Mouse (Mus musculus) forebrain, embryonic 11.5 days (tissue): ENCODE measurements around the gene Plcg1. TPM values are rescaled to one million over a fixed set of nuclear protein-coding genes. Genes with fewer than 3 reads are reported as not detected.

Source experiments
- ATAC-seq: fragments of 200-750 bp; cut with Nextera tagmentation; replicated peaks from 2 replicates; pipeline ENCODE4 v1.8.0; 2017; ENCODE audit warnings: moderate TSS enrichment; ENCODE audit not compliant: low FRiP score
- DNase-seq: peaks from one replicate; pipeline ENCODE4 v3.0.0-alpha.2; 2017; ENCODE audit warnings: low spot score
- H3K27ac ChIP-seq: fragments of 300-500 bp; sonication (generic); 2 replicates; pipeline ENCODE4 v1.5.1; 2014; ENCODE audit warnings: low read depth, low read length
- H3K27me3 ChIP-seq: fragments of 300-500 bp; sonication (generic); 2 replicates; pipeline ENCODE4 v1.6.1; 2014; ENCODE audit warnings: mild to moderate bottlenecking, low read length, mixed read lengths; ENCODE audit not compliant: control insufficient read depth, insufficient read depth
- H3K36me3 ChIP-seq: fragments of 300-500 bp; sonication (generic); 2 replicates; pipeline ENCODE4 v1.6.1; 2014; ENCODE audit warnings: mild to moderate bottlenecking, low read length, moderate library complexity, mixed read lengths; ENCODE audit not compliant: control insufficient read depth, insufficient read depth
- H3K4me1 ChIP-seq: fragments of 300-500 bp; sonication (generic); replicated peaks from 2 replicates; pipeline ENCODE4 v1.6.1; 2014; ENCODE audit warnings: low read length, mixed read lengths; ENCODE audit not compliant: control insufficient read depth, insufficient read depth
- H3K4me2 ChIP-seq: fragments of 300-500 bp; sonication (generic); 2 replicates; pipeline ENCODE4 v1.6.1; 2014; ENCODE audit warnings: low read depth, mild to moderate bottlenecking, low read length, moderate library complexity, mixed read lengths; ENCODE audit not compliant: severe bottlenecking
- H3K4me3 ChIP-seq: fragments of 300-500 bp; sonication (generic); 2 replicates; pipeline ENCODE4 v1.5.1; 2014; ENCODE audit warnings: low read depth, low read length
- H3K9ac ChIP-seq: fragments of 300-500 bp; sonication (generic); 2 replicates; pipeline ENCODE4 v1.6.1; 2014; ENCODE audit warnings: low read length
- H3K9me3 ChIP-seq: fragments of 300-500 bp; sonication (generic); 2 replicates; pipeline ENCODE4 v1.6.1; 2016; ENCODE audit warnings: low read length, mixed read lengths; ENCODE audit not compliant: control insufficient read depth
- WGBS: fragments of 180-500 bp; shearing (Covaris S2); extraction: QIAGEN DNeasy Blood & Tissue Kit; methylation state at CpG from one replicate; pipeline ENCODE4 v1.1.7; 2014; 5-methylcytosine and 5-hydroxymethylcytosine counted together
- polyA plus RNA-seq: library from polyadenylated mRNA; unstranded; fragments of >200 nt; fragmentation: Nextera tagmentation; extraction: Ambion mirVana; gene quantifications from 2 replicates; pipeline ENCODE4 v1.2.1, GENCODE M21; 2014

Plcg1 gene
- 80.7 and 80.8 TPM in 2 replicates for polyA plus RNA-seq

DNA sequence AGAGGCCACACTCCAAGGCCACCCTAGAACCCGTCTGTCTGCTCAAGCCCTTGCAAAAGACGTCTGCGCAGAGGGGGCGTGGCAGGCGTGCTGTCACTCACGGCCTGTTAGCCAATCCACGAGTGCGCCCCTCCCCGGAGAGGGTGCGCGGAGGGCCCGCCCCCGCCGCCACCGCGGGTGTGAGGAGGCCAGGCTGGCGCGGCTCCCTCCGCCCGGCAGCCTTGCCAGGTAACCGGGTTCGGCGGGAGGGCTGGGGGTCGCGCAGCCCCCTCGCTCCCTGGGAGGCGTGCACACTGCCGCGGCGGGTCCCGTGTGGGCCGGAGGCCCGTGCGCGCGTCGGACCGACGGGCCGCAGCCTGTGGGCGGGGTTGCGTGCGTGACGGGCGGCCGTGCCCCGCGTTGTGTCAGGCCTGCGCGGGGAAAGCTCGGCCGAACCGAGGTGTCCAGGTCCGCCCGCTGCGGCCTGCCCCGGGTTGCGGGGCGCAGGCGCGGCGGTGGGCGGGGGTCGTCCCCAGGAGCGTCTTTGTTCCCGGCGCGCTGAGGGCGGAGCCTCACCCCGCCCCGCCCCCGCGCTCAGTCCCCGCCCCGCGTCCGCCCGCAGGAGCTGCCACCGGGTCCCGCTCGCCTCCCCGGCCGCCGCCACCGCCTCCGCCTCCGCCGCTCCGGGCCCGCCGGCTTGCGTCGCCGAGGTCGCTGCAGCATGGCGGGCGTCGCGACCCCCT is at the start of gene Plcg1:
Gene Plcg1, plus strand, starts transcription at position 184 of the 722 bp plus-strand sequence.
- H3K4me2 ChIP-seq, result peak within 1 kb of the TSS; percentile 93
- H3K4me3 ChIP-seq, result peak within 1 kb of the TSS; percentile 88
- peaks cover 9% of the 10 kb centered on the region for H3K4me1 ChIP-seq
- no peaks in the 10 kb centered on the region for H3K36me3 ChIP-seq
- under 1% methylated on average over 84 of the region's 99 CpGs for WGBS
- ATAC-seq, result peak; percentile 95
- H3K9ac ChIP-seq, result peak within 1 kb of the TSS; percentile 99
- no peaks in the 10 kb centered on the region for H3K27me3 ChIP-seq
- peak; percentile 98 for DNase-seq
- peak within 1 kb of the TSS; percentile 95 for H3K27ac ChIP-seq
- no peaks in the 10 kb centered on the region for H3K9me3 ChIP-seq

DNA sequence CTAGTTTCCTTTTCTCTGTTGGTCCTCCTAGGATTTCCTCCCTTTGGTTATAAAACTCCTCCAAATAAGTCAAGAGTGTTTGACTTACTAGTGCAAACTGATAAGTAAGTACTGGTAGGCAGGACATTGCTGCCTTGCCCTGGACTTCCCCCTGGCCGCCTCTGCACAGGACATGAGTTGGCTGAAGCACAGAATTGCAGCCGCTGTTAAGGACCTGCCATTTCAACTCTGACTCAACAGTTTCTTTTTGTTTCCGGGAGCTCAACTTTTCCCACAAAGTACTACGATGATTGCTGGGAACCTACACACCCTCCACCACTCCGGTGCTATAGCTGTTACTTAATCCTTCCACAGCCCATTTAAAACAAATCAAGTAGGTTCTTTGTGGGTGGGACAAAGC is 30.8 kb upstream of the Plcg1 start:
- WGBS, result 80% methylated on average over 5 of the region's 5 CpGs

DNA sequence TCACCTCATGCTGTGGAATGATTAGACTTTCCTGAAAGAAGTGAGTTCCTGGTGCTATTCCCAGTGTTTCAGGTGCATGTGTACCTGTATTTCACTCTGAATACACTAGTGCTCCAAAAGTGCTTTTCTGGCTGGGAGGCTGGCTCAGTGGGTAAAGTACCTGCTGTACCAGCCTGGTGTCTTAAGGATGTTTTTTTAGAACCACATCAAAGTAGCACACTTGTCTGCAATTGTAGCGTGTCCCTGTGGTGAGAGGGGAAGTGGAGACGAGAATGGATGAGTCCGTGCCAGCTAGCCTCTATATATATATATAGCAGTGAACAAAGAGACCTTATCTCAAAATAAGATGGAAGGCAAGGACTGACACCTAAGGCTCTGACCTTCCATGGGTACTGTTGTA is 29.5 kb upstream of the Plcg1 start:
- Histone ChIP-seq H3K4me1 (no peaks in the 10 kb centered on the region), H3K36me3 (peaks cover 14% of the 10 kb centered on the region), H3K9ac (no peak overlapping the region), H3K27me3 (no peaks in the 10 kb centered on the region), H3K4me2 (no peak overlapping the region), H3K9me3 (no peaks in the 10 kb centered on the region), H3K27ac (no peak overlapping the region), H3K4me3 (no peak overlapping the region)
- ATAC-seq (no peak), DNase-seq (no peak)
- 94% methylated on average over 3 of the region's 3 CpGs for WGBS

More for the DNA sequence above, 30.8 kb upstream of the Plcg1 start:
- ATAC-seq (no peak), DNase-seq (no peak)
- Histone ChIP-seq H3K4me2 (no peak overlapping the region), H3K36me3 (peaks cover 14% of the 10 kb centered on the region), H3K9me3 (no peaks in the 10 kb centered on the region), H3K27ac (no peak overlapping the region), H3K9ac (no peak overlapping the region), H3K4me1 (no peaks in the 10 kb centered on the region), H3K27me3 (no peaks in the 10 kb centered on the region), H3K4me3 (no peak overlapping the region)

DNA sequence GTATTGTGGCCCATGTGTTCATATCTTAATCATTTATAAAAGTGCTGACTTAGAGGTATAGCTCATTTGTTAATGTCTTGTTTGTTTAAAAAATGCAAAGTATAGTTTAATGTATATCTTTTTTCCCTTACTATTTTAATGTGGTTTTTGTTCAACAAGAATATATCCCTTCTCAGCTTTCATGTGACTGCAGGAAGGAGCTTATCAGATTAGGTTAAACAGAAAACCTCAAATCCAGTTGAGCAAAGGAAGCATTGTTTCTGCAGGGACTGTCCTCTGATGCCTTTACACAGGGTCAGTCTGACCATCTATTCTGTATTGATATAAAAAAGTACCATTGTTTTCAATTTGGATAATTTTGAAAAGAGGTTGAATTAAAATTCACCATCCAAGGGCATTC is 28.3 kb upstream of the Plcg1 start:
- DNase-seq, result no peak
- no peaks in the 10 kb centered on the region for H3K27me3 ChIP-seq
- no peak for ATAC-seq
- no peaks in the 10 kb centered on the region for H3K9me3 ChIP-seq
- H3K9ac ChIP-seq, result no peak overlapping the region
- no peak overlapping the region for H3K27ac ChIP-seq
- no peak overlapping the region for H3K4me2 ChIP-seq
- no peaks in the 10 kb centered on the region for H3K4me1 ChIP-seq
- no peak overlapping the region for H3K4me3 ChIP-seq
- H3K36me3 ChIP-seq, result peaks cover 14% of the 10 kb centered on the region

DNA sequence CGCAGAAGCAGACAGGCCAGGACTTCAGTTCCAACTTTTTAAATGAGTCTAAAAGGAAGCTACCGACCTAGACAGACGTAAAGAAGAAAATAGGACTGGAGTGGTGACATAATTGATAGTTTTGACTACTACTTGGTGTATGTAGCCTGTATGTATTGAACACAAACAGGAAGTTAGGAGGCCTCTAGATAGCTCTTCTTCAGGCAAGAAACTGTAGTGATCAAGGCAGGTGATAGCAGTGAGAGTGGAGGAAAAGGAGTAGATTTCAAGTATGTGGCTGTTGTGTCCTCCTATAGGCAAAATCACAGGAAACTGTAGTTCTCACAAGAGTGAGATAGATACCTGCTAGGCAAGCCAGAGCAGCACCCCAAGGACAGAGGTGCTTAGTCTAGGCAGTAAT is 23.4 kb upstream of the Plcg1 start:
- WGBS, result 92% methylated on average over 3 of the region's 3 CpGs
- Histone ChIP-seq H3K4me1 (no peaks in the 10 kb centered on the region), H3K4me3 (no peak overlapping the region), H3K36me3 (peaks cover 7% of the 10 kb centered on the region), H3K9me3 (no peaks in the 10 kb centered on the region), H3K27ac (no peak overlapping the region), H3K9ac (no peak overlapping the region), H3K27me3 (no peaks in the 10 kb centered on the region), H3K4me2 (no peak overlapping the region)
- no peak for ATAC-seq
- no peak for DNase-seq

DNA sequence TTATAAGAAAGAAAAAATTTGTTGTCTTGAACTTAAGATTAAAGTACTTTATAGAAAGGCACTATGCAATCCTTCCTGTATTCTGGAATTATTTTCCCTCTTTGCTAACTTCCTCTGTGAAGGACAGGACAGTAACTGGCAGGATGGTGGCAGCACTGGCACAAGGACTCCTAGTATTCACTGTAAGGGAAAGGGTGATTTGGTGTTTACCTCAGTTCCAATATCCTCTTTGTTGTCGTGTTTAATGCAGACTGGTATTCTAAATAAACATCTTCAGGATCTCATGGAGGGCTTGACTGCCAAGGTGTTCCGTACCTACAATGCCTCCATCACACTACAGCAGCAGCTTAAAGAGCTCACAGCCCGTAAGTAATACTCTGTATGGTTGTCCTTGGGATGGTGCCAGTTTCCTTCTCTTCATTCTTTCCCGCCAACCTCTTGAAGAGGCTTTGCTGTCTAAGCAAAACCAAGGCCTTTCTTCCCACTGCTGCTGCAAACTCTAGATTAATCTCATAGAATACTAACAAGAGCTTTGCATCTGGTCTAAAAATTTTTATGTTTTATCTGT is 15.6 kb upstream of the Plcg1 start:
- Histone ChIP-seq H3K4me1 (no peaks in the 10 kb centered on the region; the same call in 1 of the 2 replicates), H3K27ac (no peak overlapping the region), H3K36me3 (peaks cover 26% of the 10 kb centered on the region; the same call in 1 of the 2 replicates), H3K9ac (no peak overlapping the region), H3K4me2 (no peak overlapping the region), H3K9me3 (no peaks in the 10 kb centered on the region), H3K4me3 (no peak overlapping the region), H3K27me3 (no peaks in the 10 kb centered on the region)
- no peak for DNase-seq
- no peak for ATAC-seq
- 86% methylated on average over 4 of the region's 4 CpGs for WGBS

DNA sequence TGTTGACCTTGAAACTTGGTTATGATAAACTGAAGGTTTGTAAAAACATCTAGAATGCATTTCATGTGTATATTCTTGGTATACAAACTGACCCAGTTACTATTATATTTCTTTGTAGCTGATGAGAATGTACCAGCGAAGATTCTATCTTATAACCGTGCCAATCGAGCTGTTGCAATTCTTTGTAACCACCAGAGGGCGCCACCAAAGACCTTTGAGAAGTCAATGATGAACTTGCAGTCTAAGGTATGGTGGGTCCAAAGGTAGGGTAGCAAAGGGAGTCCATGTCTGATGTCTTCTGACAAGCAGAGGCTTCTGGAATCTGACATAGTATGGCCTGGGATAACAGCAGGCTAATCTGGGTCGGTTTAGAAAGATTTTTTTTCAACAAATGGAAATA is 13.8 kb upstream of the Plcg1 start:
- H3K9ac ChIP-seq, result no peak overlapping the region
- no peak for DNase-seq
- WGBS, result 77% methylated on average over 5 of the region's 5 CpGs

DNA sequence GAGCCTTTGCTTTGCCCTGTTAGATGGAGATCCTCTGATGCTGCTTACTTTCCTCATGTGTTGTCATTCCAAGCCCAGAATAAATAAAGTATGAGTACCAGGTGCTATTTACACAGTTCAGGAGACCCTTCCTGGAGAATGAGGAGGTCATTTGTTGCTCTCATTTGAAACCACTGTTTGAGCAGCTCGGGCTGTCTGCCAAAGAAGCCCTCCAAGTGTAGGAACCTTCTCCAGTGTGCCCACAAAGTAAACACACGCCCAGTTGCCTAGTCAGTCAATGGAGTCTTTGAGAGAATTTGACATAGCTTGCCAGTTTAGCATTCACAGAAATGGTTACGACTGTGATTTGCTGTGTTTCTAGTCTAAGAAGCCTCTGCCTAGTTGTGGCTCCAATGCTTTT is 12.3 kb upstream of the Plcg1 start:
- no peak overlapping the region for H3K27ac ChIP-seq
- H3K9me3 ChIP-seq, result no peaks in the 10 kb centered on the region
- 92% methylated on average over 3 of the region's 3 CpGs for WGBS
- no peaks in the 10 kb centered on the region for H3K27me3 ChIP-seq
- peaks cover 32% of the 10 kb centered on the region for H3K36me3 ChIP-seq
- no peak for DNase-seq
- H3K9ac ChIP-seq, result no peak overlapping the region
- no peak for ATAC-seq
- no peak overlapping the region for H3K4me2 ChIP-seq
- H3K4me3 ChIP-seq, result no peak overlapping the region
- H3K4me1 ChIP-seq, result no peaks in the 10 kb centered on the region; the same call in 1 of the 2 replicates

More for the DNA sequence above, 13.8 kb upstream of the Plcg1 start:
- Histone ChIP-seq H3K4me1 (no peaks in the 10 kb centered on the region; the same call in 1 of the 2 replicates), H3K27me3 (no peaks in the 10 kb centered on the region), H3K9me3 (no peaks in the 10 kb centered on the region), H3K36me3 (peaks cover 30% of the 10 kb centered on the region), H3K4me2 (no peak overlapping the region), H3K27ac (no peak overlapping the region), H3K4me3 (no peak overlapping the region)
- ATAC-seq, result no peak

DNA sequence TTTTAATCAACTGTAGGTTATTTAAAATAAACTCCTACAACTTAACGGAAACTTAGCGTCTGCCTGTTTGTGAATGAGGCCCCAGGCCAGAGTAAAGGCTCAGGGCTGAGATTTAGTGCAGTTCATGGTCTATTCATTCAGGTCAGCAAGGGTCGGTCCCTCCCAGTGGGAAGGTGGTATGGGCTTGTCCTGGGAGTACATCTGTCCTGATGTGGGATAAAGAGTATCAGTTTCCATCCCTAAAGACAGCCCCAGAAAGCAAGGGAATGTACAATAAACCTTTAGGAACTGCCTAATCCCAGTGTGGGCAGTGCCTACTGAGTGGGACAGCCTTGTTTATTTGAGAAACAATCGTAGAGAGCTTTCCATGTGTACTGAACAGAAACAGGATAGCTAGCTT is 8.4 kb upstream of the Plcg1 start:
- Histone ChIP-seq H3K4me2 (no peak overlapping the region), H3K4me3 (no peak overlapping the region), H3K4me1 (no peaks in the 10 kb centered on the region), H3K9me3 (no peaks in the 10 kb centered on the region), H3K27me3 (no peaks in the 10 kb centered on the region), H3K36me3 (peaks cover 20% of the 10 kb centered on the region), H3K9ac (no peak overlapping the region), H3K27ac (no peak overlapping the region)
- ATAC-seq (no peak), DNase-seq (no peak)
- WGBS, result 74% methylated on average over 4 of the region's 4 CpGs
